Mouse (Mus musculus) MEL (cell line): ENCODE results near the gene E330017A01Rik.

Experiments
- CTCF ChIP-seq, 3 experiments: IDR thresholded peaks in 2 of 3; conservative IDR thresholded peaks in 1 of 3; 2 replicates each; pipeline ENCODE4 v1.5.1; 2011 to 2012; ENCODE audit warnings: low read length in 3 of 3, low read depth in 2 of 3, mild to moderate bottlenecking in 2 of 3, improper control_type of control experiment in 1 of 3, inconsistent platforms in 1 of 3, mixed read lengths in 1 of 3, moderate library complexity in 1 of 3; ENCODE audit not compliant: control insufficient read depth in 1 of 3, insufficient read depth in 1 of 3, poor library complexity in 1 of 3, severe bottlenecking in 1 of 3
- E2F4 ChIP-seq: IDR thresholded peaks from 2 replicates; pipeline ENCODE4 v1.6.1; 2011; ENCODE audit warnings: low read depth, low read length, improper control_type of control experiment, borderline replicate concordance
- EP300 ChIP-seq, 2 experiments: IDR thresholded peaks; 2 replicates each; pipeline ENCODE4 v1.6.1; 2011; ENCODE audit warnings: improper control_type of control experiment in 2 of 2, low read length in 2 of 2, low read depth in 1 of 2, mild to moderate bottlenecking in 1 of 2
- MAFK ChIP-seq: IDR thresholded peaks from 2 replicates; pipeline ENCODE4 v1.6.1; 2011; ENCODE audit warnings: low read depth, mild to moderate bottlenecking, low read length, improper control_type of control experiment, borderline replicate concordance
- MAX ChIP-seq: IDR thresholded peaks from 2 replicates; pipeline ENCODE4 v1.6.1; 2011; ENCODE audit warnings: low read length, improper control_type of control experiment
- MAZ ChIP-seq: IDR thresholded peaks from 2 replicates; pipeline ENCODE4 v1.6.1; 2012; ENCODE audit warnings: low read depth, mild to moderate bottlenecking, inconsistent platforms, low read length, improper control_type of control experiment
- MYC ChIP-seq: IDR thresholded peaks from 2 replicates; pipeline ENCODE4 v1.6.1; 2011; ENCODE audit warnings: low read depth, mild to moderate bottlenecking, low read length, improper control_type of control experiment, moderate library complexity
- RAD21 ChIP-seq: IDR thresholded peaks from 2 replicates; pipeline ENCODE4 v1.6.1; 2011; ENCODE audit warnings: mild to moderate bottlenecking, low read depth, low read length, improper control_type of control experiment
- RCOR1 ChIP-seq: IDR thresholded peaks from 2 replicates; pipeline ENCODE4 v1.6.1; 2012; ENCODE audit warnings: low read depth, mild to moderate bottlenecking, inconsistent platforms, low read length, improper control_type of control experiment
- SIN3A ChIP-seq: IDR thresholded peaks from 2 replicates; pipeline ENCODE4 v1.6.1; 2012; ENCODE audit warnings: low read length, improper control_type of control experiment, inconsistent platforms
- TCF12 ChIP-seq: IDR thresholded peaks from 2 replicates; pipeline ENCODE4 v1.6.1; 2014; ENCODE audit warnings: low read depth, mild to moderate bottlenecking, inconsistent platforms, low read length, improper control_type of control experiment, moderate library complexity
- USF1 ChIP-seq: IDR thresholded peaks from 2 replicates; pipeline ENCODE4 v1.6.1; 2014; ENCODE audit warnings: low read depth, mild to moderate bottlenecking, inconsistent platforms, low read length, improper control_type of control experiment, moderate library complexity
- ZKSCAN1 ChIP-seq: IDR thresholded peaks from 2 replicates; pipeline ENCODE4 v1.6.1; 2012; ENCODE audit warnings: low read depth, mild to moderate bottlenecking, inconsistent platforms, low read length, improper control_type of control experiment, moderate library complexity
- ZNF384 ChIP-seq: IDR thresholded peaks from 2 replicates; pipeline ENCODE4 v1.6.1; 2012; ENCODE audit warnings: low read depth, mild to moderate bottlenecking, inconsistent platforms, low read length, improper control_type of control experiment

- TF ChIP-seq MAX (0 out of 2 replicates have a peak, but pooled peaks have one; percentile 17), E2F4 (no peak), CTCF (IDR thresholded peaks at IDR 0.05 in 2 of 3, conservative IDR thresholded peaks at IDR 0.05 in 1 of 3; ENCODE audit: control insufficient read depth in 1 of 3, insufficient read depth in 1 of 3, low read depth in 2 of 3, low read length in 3 of 3, poor library complexity in 1 of 3, severe bottlenecking in 1 of 3) (no peak), ZKSCAN1 (no peak), MAFK (no peak), SIN3A (no peak), TCF12 (no peak), ZNF384 (no peak), USF1 (no peak), MYC (0 out of 2 replicates have a peak, but pooled peaks have one; percentile 38), RAD21 (no peak), EP300 (IDR thresholded peaks at IDR 0.05; ENCODE audit: low read depth in 1 of 2, low read length in 2 of 2) (no peak), RCOR1 (no peak), MAZ (no peak)
Measured at GRCm38 (mm10) chr16:58671212-58671985, 32.9 kb upstream of the E330017A01Rik start.
